Comparison of ENCODE assay signal across 28 mouse cellular contexts in genomic region chr1:136258495-136258894, GRCm38 (mm10). TPM values are rescaled to one million over a fixed set of nuclear protein-coding genes. Genes with fewer than 3 reads are reported as not detected.
DNase-seq lines count a peak whose midpoint lies in the region.
"Had no signal": no experiment of that assay in that cellular context is flagged by ENCODE, and none has a peak within 500 bp of the region (broad histone marks: within the 10 kb centered on the region; RNA-seq: fewer than 3 reads in every experiment).

No protein-coding gene starts in this region.

- WGBS in limb, embryonic 10.5 days = 79% methylated on average over 9 of the region's 9 CpGs

- no peak overlapping the region for H3K4me3 ChIP-seq in limb, embryonic 10.5 days
- H3K4me3 ChIP-seq: embryonic facial prominence, embryonic 15.5 days; erythroblast, embryonic 14.5 days; hindbrain, embryonic 15.5 days had no signal

- no peak overlapping the region for H3K27ac ChIP-seq in limb, embryonic 10.5 days
- H3K27ac ChIP-seq: embryonic facial prominence, embryonic 15.5 days; forebrain, embryonic 10.5 days; heart, embryonic 15.5 days; hindbrain, embryonic 10.5 days; hindbrain, embryonic 15.5 days had no signal

- H3K9me3 ChIP-seq in limb, embryonic 10.5 days (replicated peaks) = no peaks in the 10 kb centered on the region
- H3K9me3 ChIP-seq: embryonic facial prominence, embryonic 15.5 days; forebrain, embryonic 10.5 days; heart, embryonic 15.5 days; hindbrain, embryonic 10.5 days; hindbrain, embryonic 15.5 days had no signal

- peak; percentile 12 for DNase-seq in cerebellum, adult 8-10 months
- DNase-seq in cerebellum, adult 9-10 months = no peak
- DNase-seq in A20 (ENCODE audit: low read depth, low spot score) = peak; percentile 19
- peak; percentile 37 to 60 for DNase-seq in thymus, adult 18-20 months
- peak; percentile 57 for DNase-seq in thymus, postnatal 14 days
- no peak for DNase-seq in gastrocnemius, adult 18-20 months (ENCODE audit: low spot score)
- DNase-seq in limb, embryonic 10.5 days (ENCODE audit: low spot score) = no peak
- DNase-seq in spleen, adult 12 weeks (ENCODE audit: low spot score) = no peak
- DNase-seq: adrenal gland, adult 2 months; adrenal gland, postnatal 25 days; cerebellum, postnatal 10 days; embryo, embryonic 11 days; gastrocnemius, postnatal 36 days; heart, adult 18-20 months had no signal

- H3K27me3 ChIP-seq in limb, embryonic 10.5 days (ENCODE audit: low read depth, poor library complexity, severe bottlenecking) = peaks cover 86% of the 10 kb centered on the region

- H3K36me3 ChIP-seq in limb, embryonic 10.5 days = no peaks in the 10 kb centered on the region
- H3K36me3 ChIP-seq: embryonic facial prominence, embryonic 15.5 days; forebrain, embryonic 10.5 days; heart, embryonic 15.5 days; hindbrain, embryonic 10.5 days; hindbrain, embryonic 15.5 days had no signal

- peaks cover 27% of the 10 kb centered on the region for H3K4me1 ChIP-seq in limb, embryonic 10.5 days

RNA-seq across cellular contexts. Expression of gene Gpr25, which starts 2.2 kb away (rescaled TPM):
- not detected for total RNA-seq in gastrocnemius, adult 18-20 months (2021)
- polyA plus RNA-seq in limb, embryonic 10.5 days (2016; fragmentation: Nextera tagmentation; extraction: Ambion mirVana) = not detected in 2 replicates
- total RNA-seq: adrenal gland, adult 2 months; adrenal gland, postnatal 25 days; common myeloid progenitor, adult 5-6 weeks; ES-E14; gastrocnemius, adult 8-10 months; gastrocnemius, postnatal 36 days; heart, adult 18-20 months; heart, postnatal 25 days had no signal
- polyA plus RNA-seq: adrenal gland, adult 2 months; embryonic facial prominence, embryonic 11.5 days; embryonic facial prominence, embryonic 15.5 days; erythroblast, embryonic 14.5 days; forebrain, embryonic 10.5 days; heart, embryonic 11.5 days; hindbrain, embryonic 10.5 days; intestine, embryonic 14.5 days had no signal

RNA-seq across cellular contexts. Expression of gene Inava, which starts 24.4 kb away (rescaled TPM):
- not detected for total RNA-seq in gastrocnemius, adult 18-20 months (2021)
- 23.6 and 29.2 TPM in 2 replicates for polyA plus RNA-seq in limb, embryonic 10.5 days (2016; fragmentation: Nextera tagmentation; extraction: Ambion mirVana)
- total RNA-seq: adrenal gland, postnatal 25 days; common myeloid progenitor, adult 5-6 weeks; gastrocnemius, adult 8-10 months; gastrocnemius, postnatal 36 days; heart, adult 18-20 months; heart, postnatal 25 days had no signal
- polyA plus RNA-seq: erythroblast, embryonic 14.5 days had no signal

RNA-seq across cellular contexts. Expression of gene Mroh3, which starts 45.9 kb away (rescaled TPM):
- not detected for total RNA-seq in gastrocnemius, adult 18-20 months (2021)
- 0.15 and 0.25 TPM in 2 replicates for polyA plus RNA-seq in limb, embryonic 10.5 days (2016; fragmentation: Nextera tagmentation; extraction: Ambion mirVana)
- total RNA-seq: adrenal gland, adult 2 months; adrenal gland, postnatal 25 days; common myeloid progenitor, adult 5-6 weeks; gastrocnemius, adult 8-10 months; gastrocnemius, postnatal 36 days; heart, adult 18-20 months; heart, postnatal 25 days had no signal
- polyA plus RNA-seq: adrenal gland, adult 2 months; embryonic facial prominence, embryonic 11.5 days; embryonic facial prominence, embryonic 15.5 days; erythroblast, embryonic 14.5 days; forebrain, embryonic 14.5 days; heart, embryonic 11.5 days; heart, embryonic 15.5 days; hindbrain, embryonic 15.5 days had no signal

Comparison
In these comparisons a context has a peak if more than half of its experiments do, and no peak if none do; other contexts are left out.
1. DNase-seq: peak in cerebellum, adult 8-10 months (single experiment), A20 (single experiment), thymus, adult 18-20 months (2 of 2) and thymus, postnatal 14 days (single experiment); none in cerebellum, adult 9-10 months (single experiment), gastrocnemius, adult 18-20 months (single experiment), limb, embryonic 10.5 days (single experiment) and spleen, adult 12 weeks (single experiment).